Mouse (Mus musculus) bone marrow, adult 2 months (tissue): ENCODE data around the gene Spata33.

Source experiments
- CTCF ChIP-seq: fragments of 200-500 bp; IDR thresholded peaks from 2 replicates; pipeline ENCODE4 v1.5.1; 2011; ENCODE audit warnings: low read length, control low read depth; ENCODE audit not compliant: control insufficient read depth, insufficient read depth
- POLR2A ChIP-seq: fragments of 200-500 bp; IDR thresholded peaks from 2 replicates; pipeline ENCODE4 v1.6.1; 2011; ENCODE audit warnings: low read depth, mild to moderate bottlenecking, control low read depth, low read length, borderline replicate concordance; ENCODE audit not compliant: control insufficient read depth

DNA sequence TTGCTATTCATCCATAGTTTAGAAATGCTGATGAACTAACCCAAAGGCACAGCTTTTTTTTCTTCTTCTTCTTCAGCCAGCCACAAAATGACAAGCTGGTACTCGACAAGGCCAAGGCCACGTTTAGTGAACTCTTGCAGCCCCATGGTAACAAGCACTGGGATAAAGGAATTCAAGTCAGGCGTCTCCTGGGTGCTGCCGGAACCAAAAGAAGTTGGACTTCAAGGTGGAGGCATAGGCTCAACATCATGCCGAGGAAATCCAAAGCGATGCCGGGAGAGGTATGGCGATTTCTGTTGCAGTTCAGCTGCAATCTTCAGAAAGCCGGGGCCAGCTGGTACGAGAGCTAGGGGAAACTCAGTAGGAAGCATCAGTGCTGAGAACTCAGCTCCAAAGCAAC lies 26.8 kb downstream of the Spata33 start:
- no peak for TF ChIP-seq POLR2A
- no peak for TF ChIP-seq CTCF
